Mouse (Mus musculus) left cerebral cortex, adult 2 months (tissue): ENCODE results near the gene Mrpl38. TPM values are rescaled to one million over a fixed set of nuclear protein-coding genes. Genes with fewer than 3 reads are reported as not detected.
A peak's percentile ranks its signal among the peaks of the same experiment; 100 is the strongest.

ENCODE experiments used
- DNase-seq, 2 experiments: peaks; one replicate each; pipeline ENCODE4 v3.0.0; 2021 to 2022; ENCODE audit warnings: low spot score in 2 of 2, mixed read lengths in 1 of 2; ENCODE audit errors: extremely low spot score in 1 of 2
- H3K27ac ChIP-seq: fragments of 200-600 bp; 2 replicates; pipeline ENCODE4 v1.8.1; 2022
- H3K4me3 ChIP-seq: fragments of 200-600 bp; 2 replicates; pipeline ENCODE4 v1.8.1; 2022
- CTCF ChIP-seq: fragments of 200-600 bp; IDR thresholded peaks from 2 replicates; pipeline ENCODE4 v1.8.1; 2022; ENCODE audit warnings: antibody characterized with exemption, mild to moderate bottlenecking, moderate library complexity
- intact Hi-C: fragments of 180-260 bp; cut with DNase I; formaldehyde crosslinking; loops from one replicate; pipeline ENCODE4 v1.15.1; 2025
- total RNA-seq, 2 experiments: library from RNA; stranded (reverse); gene quantifications; 2 replicates each; pipeline ENCODE4 v1.2.3; 2021

The Mrpl38 gene
- total RNA-seq, 2 experiments from 2014 or later: 59.4 to 66.8 TPM

DNA sequence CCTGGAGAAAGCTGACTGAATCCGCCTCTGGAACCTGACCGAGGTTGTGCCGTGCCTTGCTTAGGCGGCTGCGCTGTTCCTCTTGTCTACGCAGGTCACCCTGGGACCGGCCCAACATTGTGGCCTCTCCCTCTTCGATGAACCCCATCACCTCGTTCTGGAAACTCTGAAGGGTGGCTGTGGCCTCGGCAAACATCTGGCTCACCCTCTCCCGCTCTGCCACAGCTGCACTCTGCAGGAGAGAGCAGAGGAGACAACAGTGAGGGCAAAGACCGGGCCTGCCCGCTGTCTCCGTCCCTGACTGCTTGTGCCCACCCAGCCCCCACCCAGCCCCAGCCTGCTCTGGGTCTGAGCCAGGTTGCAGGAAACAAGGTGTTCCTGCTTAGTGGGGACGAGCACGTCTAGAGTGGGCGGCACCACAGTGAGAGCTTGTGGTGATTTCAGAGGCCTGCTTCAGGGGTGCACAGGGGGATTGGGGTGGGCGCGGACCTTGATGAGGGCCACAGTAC, 30.8 kb downstream of the Mrpl38 start:
- no peak for DNase-seq
- Histone ChIP-seq H3K4me3 (no peak overlapping the region), H3K27ac (peak overlapping the region; percentile 25; the same call in 1 of the 2 replicates)
- no peak for TF ChIP-seq CTCF
- intact Hi-C loops: no loop called here

DNA sequence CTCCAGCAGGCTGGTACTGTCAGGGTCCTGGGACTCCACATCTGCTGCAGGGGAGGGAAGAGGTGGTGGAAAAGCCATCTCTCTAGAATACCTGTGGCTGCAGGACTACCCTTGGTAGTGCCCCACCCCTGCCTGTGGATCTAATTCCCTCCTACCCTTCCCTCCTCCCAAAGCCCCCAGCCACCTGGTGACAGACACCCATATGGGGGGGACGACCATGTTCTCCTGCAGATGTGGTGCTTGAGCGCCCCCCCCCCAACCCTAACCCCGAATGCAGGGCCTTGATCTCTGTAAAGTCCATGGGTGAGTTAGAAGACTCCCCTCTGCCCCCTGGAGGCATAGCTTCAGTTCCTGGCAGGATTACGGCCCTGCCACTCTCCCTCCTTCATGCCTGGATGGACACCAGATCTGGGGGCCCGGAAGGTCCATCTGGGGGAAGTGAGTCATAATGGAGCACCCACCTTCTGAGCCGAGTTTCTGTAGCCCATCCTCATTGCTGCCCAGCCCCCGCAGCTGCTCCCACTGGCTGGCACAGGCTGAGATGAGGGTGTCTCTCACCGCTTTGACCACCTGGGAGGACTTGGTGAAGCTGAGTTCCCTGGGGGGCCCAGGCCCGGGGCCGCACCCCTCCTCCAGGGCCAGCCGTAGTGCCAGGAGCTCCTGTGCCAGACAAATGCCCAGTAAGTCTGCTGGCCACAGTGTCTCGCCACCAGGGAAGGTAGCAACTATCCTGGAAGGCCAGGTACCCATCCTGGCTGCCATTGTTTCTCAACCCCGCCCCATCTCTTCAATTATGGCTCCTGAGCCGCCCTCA, 31.5 kb downstream of the Mrpl38 start:
- Histone ChIP-seq H3K27ac (no peak overlapping the region), H3K4me3 (no peak overlapping the region)
- intact Hi-C loops: no loop called here
- no peak for DNase-seq
- TF ChIP-seq CTCF: peak; percentile 11

DNA sequence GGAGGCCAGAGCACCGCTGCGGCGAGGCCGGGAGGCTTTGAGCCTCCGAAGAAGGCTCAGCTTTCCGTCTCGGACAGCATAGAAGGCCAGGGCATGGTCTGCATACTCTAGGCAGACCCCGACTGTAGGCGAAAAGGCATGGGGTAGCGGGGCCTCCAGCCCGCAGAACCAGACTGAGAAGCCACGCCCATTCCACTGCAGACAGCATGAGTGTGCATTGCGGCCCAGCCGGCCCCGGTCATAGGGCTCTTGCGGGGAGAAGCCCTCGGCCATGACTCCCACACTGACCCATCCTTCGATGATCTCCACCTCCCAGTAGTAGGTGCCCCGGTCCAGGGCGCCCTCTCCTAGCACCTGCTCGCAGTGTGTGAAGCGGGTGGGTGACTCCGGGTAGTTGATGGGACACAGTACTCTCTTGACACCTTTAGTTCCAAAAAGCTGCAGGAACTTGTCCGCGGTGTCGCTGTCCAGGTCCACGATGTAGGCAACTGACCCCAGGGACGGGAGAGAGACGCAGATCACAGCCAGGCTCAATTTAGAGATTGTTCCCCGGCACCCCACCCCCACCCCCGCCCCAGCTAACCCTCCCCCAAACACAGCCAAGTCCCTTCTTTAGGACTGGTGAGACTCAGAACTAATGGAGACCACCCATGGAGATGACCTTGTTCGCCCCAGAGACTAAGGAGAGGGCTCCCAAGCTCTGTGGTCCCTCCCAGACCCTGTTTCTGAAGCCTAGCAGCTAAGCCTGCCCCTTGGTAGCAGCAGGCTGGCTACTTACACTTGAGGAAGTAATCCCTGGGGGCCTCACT, 32.3 kb downstream of the Mrpl38 start:
- intact Hi-C loops: no loop called here
- DNase-seq: no peak
- TF ChIP-seq CTCF: no peak
- Histone ChIP-seq H3K4me3 (no peak overlapping the region), H3K27ac (no peak overlapping the region)

DNA sequence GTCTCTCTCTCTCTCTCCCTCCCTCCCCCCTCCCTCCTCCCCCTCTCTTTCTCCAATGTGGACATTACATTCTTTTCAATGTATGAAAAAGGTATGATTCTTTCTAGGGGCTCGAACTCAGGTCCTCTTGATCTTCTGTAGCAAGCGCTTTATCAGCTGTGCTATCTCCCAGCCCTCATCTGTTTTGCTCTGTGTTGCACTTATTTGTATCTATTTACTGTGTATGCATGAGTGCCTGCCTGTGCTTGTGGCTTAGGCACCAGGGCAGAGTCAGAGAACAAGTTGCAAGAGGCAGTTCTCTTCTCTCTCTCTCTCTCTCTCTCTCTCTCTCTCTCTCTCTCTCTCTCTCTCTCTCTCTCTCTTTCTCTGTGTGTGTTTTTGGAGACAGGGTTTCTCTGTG, 33.6 kb downstream of the Mrpl38 start:
- intact Hi-C loops: no loop called here
- no peak overlapping the region for H3K27ac ChIP-seq
- H3K4me3 ChIP-seq: no peak overlapping the region
- no peak for DNase-seq
- TF ChIP-seq CTCF: no peak

DNA sequence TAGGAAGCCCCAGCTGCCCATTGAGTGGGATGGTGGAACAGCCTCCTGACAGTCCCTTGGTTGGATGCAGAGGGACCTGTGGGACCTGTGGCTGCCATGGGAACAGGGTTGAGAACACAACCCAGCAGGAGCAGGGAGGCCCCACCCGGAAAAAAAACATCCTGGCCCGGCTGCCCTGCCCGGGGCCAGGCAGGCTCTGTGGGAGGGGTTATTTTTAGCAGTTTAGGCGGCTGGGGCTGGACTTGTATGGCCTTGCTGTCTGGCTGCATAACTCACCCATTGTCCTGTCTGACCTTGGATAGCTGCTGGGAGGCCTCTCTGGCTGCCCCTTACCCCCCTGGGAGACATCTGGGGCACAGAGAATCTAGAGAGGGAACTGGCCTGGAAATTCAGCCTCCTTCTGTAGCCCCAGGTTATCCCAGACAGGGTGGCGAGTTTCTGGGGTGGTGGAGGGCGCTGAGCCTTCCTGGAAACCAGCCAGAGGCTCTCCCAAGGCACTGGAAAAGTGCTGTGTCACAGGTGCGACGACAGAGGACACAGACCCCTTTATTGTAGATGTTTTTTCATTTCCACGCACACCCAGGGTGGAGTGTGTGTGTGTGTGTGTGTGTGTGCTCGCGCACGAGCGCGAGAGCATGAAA, 34.5 kb downstream of the Mrpl38 start:
- TF ChIP-seq CTCF: no peak
- Histone ChIP-seq H3K4me3 (no peak overlapping the region), H3K27ac (peak overlapping the region; percentile 64)
- DNase-seq: no peak
- intact Hi-C loops: no loop called here

DNA sequence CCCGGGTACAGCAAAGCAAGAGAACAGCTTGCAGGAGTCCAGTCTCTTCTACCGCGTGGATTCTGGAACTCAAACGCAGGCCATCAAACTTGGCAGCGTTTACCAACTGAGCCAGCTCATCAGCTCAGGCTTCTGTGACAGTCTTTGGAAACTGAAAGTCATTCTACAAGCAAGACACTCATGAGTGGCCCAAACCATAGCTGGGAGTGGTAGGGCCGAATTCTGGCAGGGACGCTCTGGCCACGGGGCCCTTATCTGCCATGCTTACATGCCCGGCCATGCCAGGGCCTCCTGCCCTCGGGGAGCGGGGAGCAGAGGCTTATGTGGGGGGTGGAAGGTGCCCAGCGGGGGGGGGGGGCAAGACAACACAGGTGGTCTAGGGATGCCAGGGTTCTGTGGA, 35.1 kb downstream of the Mrpl38 start:
- Histone ChIP-seq H3K27ac (peak overlapping the region; percentile 64), H3K4me3 (no peak overlapping the region)
- no peak for TF ChIP-seq CTCF
- DNase-seq: no peak
- intact Hi-C loops: no loop called here

DNA sequence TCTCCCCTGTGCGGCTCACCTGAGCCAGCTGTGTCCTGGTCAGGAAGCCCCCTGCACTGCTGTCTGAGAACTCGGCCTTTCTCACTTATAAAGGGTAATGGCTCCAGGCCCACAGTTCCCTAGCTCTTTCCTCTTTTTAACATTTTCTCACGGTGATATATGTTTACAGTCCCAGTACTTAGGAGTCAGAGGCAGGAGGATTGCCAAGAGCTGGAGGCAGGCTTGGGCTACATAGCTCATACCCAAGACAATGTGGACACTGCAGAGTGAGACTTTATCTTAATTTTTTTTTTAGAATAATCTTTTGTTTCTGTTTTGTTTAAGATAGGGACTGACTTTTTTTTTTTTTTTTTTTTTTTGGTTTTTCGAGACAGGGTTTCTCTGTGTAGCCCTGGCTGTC, 36.2 kb downstream of the Mrpl38 start:
- no peak for TF ChIP-seq CTCF
- DNase-seq: no peak
- no peak overlapping the region for H3K4me3 ChIP-seq
- peak overlapping the region; percentile 76 for H3K27ac ChIP-seq
- intact Hi-C loops: no loop called here

DNA sequence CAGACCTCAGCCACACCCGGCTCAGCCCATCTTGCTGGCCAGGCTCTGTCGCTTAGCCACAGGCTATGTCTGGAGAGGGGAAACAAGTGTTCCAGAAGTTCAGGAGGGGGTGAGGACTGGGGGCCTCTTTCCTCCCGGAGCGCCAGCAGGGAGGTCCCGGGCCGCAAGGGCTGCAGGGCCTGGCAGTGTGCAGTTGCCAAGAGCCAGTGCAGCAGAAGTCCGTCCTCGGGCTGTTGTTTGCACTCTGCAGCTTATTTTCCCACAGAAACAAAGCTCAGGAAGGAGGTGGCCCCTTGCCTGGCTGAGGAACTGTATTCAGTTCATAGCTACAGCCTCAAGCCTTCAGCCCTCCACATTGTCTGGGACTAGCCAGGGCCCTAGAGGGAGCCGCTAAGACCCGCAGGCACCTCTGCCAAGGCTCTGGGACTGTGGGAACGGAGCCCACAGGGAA, 36.7 kb downstream of the Mrpl38 start:
- Histone ChIP-seq H3K4me3 (no peak overlapping the region), H3K27ac (peak overlapping the region; percentile 76)
- TF ChIP-seq CTCF: no peak; the same call in 1 of the 2 replicates
- DNase-seq: no peak
- intact Hi-C loops: no loop called here

DNA sequence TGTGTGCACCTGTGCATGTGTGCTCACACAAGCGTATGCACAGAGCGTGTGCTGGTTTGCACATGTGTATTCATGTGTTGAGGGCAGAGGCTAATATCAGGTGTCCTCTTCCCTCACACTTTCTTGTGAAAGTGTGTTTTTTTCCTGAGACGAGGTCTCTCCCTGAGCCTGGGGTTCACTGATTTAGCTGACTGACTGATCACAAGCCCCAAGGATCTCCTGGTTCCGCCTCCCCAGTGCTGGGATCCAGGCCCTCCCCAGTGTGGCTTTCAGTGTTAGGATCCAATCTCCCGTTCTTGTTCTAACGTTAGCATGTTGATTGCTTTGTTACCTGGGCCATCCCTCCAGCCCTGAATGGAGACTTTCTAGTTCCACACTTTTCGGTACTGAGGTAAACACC, 37.8 kb downstream of the Mrpl38 start:
- Histone ChIP-seq H3K4me3 (no peak overlapping the region), H3K27ac (peak overlapping the region; percentile 76)
- TF ChIP-seq CTCF: no peak
- no peak for DNase-seq
- intact Hi-C loops: no loop called here

DNA sequence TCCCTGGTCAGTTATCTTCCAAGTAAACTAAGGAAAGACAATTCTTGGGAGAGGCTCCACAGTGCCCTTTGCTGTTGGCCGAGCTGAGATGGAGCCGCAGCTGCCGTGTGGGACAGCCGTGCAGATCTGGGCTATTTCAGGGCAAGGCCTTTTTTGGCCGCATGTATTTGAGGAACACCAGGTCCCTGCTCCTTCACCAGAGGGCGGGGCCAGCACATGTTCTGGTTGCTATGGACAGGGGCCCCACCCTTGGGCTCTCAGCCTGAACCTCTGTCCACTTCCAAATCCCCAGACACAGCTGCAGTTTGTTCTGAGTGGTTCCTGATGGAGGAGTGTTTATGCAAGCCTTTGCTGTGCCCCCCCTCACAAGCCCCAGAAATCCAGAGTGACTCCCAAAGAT, 38.3 kb downstream of the Mrpl38 start:
- Histone ChIP-seq H3K27ac (no peak overlapping the region), H3K4me3 (no peak overlapping the region)
- no peak for DNase-seq
- intact Hi-C loops: no loop called here
- TF ChIP-seq CTCF: no peak

DNA sequence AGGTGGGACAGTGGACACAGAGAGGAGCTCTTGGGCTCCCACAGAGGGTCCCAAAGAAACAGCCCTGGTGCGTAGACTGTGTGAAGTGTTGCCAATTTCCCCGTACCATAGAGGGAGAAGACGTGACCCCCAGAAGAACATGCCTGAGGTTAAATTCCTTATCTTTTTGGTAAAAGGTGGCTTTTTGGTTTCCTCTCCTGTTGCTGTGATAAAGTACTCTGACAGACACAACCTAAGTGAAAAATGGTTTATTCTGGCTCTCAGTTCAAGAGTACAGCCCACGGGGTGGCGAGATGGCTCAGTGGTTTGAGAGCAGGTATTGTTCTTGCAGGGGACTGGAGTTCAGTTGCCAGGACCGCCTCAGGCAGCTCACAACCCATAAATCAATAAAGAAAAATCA, 39.2 kb downstream of the Mrpl38 start:
- intact Hi-C loops: no loop called here
- DNase-seq: no peak
- 0 out of 2 replicates have a peak overlapping the region, but pooled peaks have one; percentile 36 for H3K27ac ChIP-seq
- H3K4me3 ChIP-seq: no peak overlapping the region
- no peak for TF ChIP-seq CTCF
